Mouse (Mus musculus): ENCODE measurements around the gene Idi1.

DNA sequence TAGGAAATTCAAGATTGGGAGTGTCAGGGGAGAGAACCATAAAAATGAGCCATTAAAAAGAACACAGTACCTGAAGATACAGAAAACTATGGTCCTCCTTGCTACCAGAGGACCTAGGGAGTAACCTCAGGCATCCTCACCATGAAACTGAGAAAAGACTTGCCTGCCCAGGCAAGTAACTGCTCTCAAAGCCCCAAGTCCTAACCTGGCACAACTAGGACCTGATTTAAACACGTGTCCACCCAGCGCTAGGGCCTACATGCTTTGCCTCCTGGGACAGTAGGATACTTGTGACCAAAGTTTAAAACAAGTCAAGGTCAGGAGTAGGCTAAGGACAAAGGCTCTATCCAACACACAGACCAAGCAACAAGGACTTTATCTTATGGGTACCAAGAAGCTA, 30.5 kb upstream of the Idi1 start:
- no peak for TF ChIP-seq CTCF (IDR thresholded peaks at IDR 0.05; ENCODE audit: insufficient read depth, low read length)
- TF ChIP-seq POLR2A (IDR thresholded peaks at IDR 0.05; ENCODE audit: borderline replicate concordance, extremely low read depth, low read depth, low read length) = no peak

All from lung, adult 2 months (tissue).